Mouse (Mus musculus): ENCODE data around the gene Ern1.
A peak's percentile ranks its signal among the peaks of the same experiment; 100 is the strongest.
"Not testable (repeated sequence)": the region's sequence is repeated elsewhere in the genome, so short reads cannot be mapped to it uniquely, and the experiment has no call there.

Gene Ern1

DNA sequence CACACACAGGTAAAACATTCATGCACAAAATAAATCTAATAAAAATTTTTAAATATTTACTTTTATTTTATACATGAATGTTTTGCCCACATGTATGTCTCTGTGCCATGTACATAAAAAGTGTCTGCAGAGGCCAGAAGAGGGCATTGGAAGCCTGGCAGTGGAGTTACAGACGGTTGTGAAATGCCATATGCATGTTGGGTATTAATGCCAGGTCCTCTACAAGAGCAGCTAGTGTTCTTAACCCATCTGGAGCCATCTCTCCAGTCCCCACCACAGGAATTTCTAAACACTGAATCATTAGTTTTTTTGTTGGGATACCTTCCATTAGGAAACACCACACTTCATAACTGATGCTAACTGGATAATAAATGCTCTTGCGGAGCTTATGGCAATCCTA, 50.1 kb downstream of the Ern1 start:
- DNase-seq (ENCODE audit: low spot score in 2 of 2): no peak

- DNase-seq (ENCODE audit: low spot score in 2 of 2): no peak
Observed at GRCm38 (mm10) chr11:106437039-106437438, 50.6 kb downstream of the Ern1 start.

- DNase-seq (ENCODE audit: low spot score in 2 of 2): no peak
Observed at GRCm38 (mm10) chr11:106430392-106430791, 57.3 kb downstream of the Ern1 start.

- no peak for DNase-seq (ENCODE audit: low spot score in 2 of 2)
Observed at GRCm38 (mm10) chr11:106429689-106430088, 58.0 kb downstream of the Ern1 start.

DNA sequence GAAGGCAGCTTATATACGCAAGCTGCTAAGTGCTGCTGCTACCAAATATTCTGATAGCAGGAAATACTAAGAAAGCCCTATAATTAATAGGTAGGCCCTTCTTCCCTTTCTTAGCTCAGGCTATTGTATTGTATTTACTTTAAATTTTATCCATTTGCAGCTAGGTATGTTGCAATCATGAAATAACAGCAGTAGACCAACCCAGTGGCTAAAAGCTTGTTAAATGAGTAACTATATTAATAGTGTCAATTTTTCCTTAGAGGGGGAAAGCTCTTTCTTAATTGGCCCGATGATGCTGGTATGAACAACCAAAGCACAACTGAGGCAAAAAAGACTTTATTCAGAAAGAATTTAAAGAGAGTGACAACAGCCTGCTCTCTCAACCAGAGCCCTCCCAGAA, 59.1 kb downstream of the Ern1 start:
- no peak for DNase-seq (ENCODE audit: low spot score in 2 of 2)

- no peak for DNase-seq (ENCODE audit: low spot score in 2 of 2)
Observed at GRCm38 (mm10) chr11:106428106-106428505, 59.5 kb downstream of the Ern1 start.

DNA sequence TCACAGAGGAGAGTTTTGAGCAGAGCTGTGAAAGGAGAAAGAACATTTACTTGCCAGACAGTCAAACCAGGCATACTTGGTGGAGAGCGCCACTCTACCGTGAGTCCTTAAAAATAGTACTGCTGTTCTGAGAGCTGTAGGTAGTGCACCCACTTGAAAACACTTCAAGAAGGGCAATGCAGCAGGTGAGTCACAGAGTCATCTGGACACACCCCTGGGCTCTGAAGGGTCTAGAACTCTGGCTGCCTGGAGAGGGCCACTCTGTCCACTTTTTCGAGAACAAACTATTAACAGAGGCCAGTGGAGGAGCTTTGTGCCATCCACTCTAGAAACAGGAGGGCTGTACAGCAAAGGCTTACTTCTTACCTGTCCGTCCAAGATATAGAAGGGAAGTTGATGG, 61.2 kb downstream of the Ern1 start:
- no peak for DNase-seq (ENCODE audit: low spot score in 2 of 2)

DNA sequence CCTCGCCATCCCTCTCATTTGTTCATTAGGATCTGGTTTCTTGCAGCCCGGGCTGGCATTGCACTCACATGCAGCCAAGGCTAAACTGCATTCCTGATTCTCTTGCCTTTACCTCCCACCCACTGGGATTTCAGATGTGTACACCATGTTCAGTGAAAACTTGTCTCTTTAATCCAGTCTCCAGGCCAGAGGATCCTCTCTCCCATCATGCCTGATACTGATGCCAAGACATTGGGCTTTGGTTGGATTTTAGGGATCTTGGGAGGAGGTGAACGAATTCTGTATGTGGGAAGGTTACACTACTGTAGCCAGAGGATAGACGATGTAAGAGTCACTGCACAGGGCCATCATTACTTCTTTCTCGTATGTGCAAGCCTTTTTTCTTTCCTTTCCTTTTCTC, 62.5 kb downstream of the Ern1 start:
- no peak for DNase-seq (ENCODE audit: low spot score in 2 of 2)

- DNase-seq (ENCODE audit: low spot score in 2 of 2): no peak
Observed at GRCm38 (mm10) chr11:106419262-106420102, 68.2 kb downstream of the Ern1 start.

DNA sequence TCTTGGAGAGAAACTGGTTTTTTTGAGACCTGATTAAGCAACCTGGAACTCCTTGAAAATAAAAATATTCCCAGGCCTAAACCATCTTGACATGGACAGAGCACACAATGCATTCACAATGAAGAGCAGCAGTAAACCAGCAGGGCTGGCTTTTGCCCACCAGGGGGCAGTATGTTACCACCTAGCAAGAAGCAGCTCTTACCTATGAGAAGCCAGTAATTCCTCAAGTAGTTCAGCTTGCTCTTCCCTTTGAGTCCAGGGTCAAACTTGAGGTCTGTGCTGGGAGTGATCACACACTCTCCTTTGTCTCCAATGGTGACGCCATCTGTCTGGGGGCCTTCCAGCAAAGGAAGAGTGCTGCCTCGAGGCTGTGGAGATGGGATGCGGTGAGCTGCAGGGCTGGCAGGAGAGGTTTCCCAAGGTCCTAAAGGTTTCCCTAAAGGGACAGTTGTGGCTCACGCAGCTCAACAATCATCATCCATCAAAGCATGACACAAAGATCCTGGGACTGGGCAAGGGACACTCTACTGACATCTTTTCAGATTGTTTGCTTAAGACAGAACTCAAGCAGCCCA, 68.9 kb downstream of the Ern1 start:
- DNase-seq (ENCODE audit: low spot score in 2 of 2): peak; percentile 71 to 85

- DNase-seq (ENCODE audit: low spot score in 2 of 2): no peak
Observed at GRCm38 (mm10) chr11:106417860-106418259, 69.8 kb downstream of the Ern1 start.

DNA sequence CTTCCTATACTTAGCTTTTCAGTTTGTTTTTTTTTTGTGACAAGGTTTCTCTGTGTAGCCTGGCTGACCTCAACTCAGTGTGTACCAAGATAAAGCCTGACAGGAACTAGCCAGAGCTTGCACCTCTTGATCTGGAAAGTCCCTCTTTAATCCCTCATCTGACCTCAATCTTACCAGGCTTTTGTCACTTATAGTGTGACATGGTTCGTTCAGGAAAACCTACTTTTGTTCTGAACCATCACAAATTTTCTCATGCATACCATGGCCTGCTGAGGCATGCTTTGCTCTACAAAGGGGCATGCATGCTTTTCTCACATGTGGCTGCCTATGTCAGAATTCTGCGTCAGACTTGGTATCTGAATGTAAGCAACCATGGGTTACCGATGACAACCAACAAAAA, 71.3 kb downstream of the Ern1 start:
- DNase-seq (ENCODE audit: low spot score in 2 of 2): no peak

DNA sequence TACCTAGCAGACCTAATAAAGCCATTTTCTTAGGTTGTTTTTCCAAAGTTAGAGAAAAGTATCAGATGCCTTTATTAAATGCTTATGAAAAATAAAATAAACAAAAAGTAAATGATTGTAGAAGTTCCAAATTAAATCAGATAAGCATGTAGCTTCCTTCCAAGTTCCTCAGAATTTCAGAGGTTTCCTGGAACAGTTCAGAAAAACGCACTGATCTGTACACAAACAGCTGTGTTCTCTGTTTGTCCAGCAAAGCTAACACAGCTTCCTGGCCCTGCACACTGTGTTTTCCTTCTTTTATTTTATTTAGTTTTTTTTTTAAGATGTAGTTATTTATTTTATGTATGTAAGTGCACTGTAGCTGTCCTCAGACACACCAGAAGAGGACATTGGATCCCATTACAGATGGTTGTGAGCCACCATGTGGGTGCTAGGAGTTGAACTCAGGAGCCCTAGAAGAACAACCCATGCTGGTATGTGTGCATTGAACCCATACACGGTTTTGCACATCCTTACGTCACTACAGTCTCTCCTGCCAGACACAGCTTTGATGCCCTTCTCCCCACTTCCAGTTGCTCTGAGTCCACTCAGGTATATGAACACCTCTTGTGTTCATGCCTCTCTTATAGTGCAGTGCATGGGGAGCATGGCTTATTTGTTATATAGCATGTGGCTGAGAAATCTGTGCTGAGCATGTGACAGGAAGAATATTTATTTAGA, 74.9 kb downstream of the Ern1 start:
- DNase-seq (ENCODE audit: low spot score in 2 of 2): no peak

GRCm38 (mm10) chr11:106411157-106411556, 76.5 kb downstream of the Ern1 start:
- no peak for DNase-seq (ENCODE audit: low spot score in 2 of 2)

DNA sequence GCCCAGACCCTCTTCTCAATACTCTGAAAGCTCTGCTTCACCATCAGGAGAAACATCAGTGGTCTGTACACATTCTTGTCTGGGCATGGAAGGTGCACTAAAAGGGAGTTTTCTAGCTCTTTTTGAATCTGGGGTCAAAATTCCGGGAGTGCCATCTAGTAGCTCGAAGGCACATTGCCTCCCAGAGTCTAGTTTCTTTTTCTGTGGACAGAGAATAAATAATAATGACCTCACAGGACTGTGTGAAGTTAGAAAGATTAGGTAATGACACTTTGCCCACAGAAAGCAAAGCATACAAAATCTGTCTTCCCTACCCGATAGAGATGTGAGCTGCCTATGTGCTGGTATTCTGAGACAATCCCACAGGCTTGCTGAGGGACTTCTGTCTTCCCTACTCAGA, 77.1 kb downstream of the Ern1 start:
- no peak for DNase-seq (ENCODE audit: low spot score in 2 of 2)

- DNase-seq (ENCODE audit: low spot score in 2 of 2): no peak
Observed at GRCm38 (mm10) chr11:106410011-106410410, 77.6 kb downstream of the Ern1 start.

DNA sequence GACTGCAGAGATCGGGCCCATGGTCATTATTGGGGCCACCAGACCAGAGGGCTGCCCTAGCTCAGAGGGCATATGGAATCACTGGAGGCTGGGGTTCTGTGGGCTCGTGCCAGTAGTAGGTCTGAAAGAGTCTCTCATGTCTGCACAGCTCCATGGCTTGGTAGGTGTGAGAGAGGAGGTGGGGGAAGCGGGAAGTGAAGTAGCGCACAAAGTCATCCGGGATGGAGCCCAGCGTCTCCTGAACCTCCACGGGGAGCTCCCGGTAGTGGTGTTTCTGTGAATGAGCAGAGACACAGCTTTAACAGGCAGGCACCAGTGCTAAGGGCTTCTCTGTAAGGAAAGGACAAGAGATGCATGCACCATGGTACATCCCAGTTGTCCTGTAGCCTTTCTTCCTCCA, 89.2 kb downstream of the Ern1 start:
- DNase-seq (ENCODE audit: low spot score in 2 of 2): no peak

GRCm38 (mm10) chr11:106397656-106398055, 90.0 kb downstream of the Ern1 start:
- DNase-seq (ENCODE audit: low spot score in 2 of 2): peak in 1 of 2 experiments; percentile 46

GRCm38 (mm10) chr11:106394055-106394454, 93.6 kb downstream of the Ern1 start:
- DNase-seq (ENCODE audit: low spot score in 2 of 2): not testable (repeated sequence)

DNA sequence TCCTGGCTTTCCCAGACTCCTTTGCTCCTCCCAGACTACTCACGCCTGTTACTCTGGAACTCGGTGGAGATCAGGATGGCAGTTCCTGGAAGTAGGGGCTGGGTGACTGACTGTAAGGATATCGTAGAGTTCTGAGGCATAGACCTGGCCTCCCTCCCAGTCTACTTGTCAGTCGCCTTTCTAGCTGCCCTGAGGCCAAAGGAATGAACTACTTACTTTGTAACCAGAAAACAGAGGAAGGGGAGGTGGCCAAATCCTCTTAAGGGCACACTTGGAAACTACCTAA, 94.4 kb downstream of the Ern1 start:
- no peak for DNase-seq (ENCODE audit: low spot score in 2 of 2)

GRCm38 (mm10) chr11:106392597-106393330, 94.9 kb downstream of the Ern1 start:
- DNase-seq (ENCODE audit: low spot score in 2 of 2): no peak

GRCm38 (mm10) chr11:106391546-106392188, 96.0 kb downstream of the Ern1 start:
- peak; percentile 55 to 77 for DNase-seq (ENCODE audit: low spot score in 2 of 2)
